Mouse (Mus musculus): ENCODE results near the gene Spata45. TPM values are rescaled to one million over a fixed set of nuclear protein-coding genes. Genes with fewer than 3 reads are reported as not detected.

Spata45 gene
- polyA plus RNA-seq, 1 experiment from 2014 or later: not detected

DNA sequence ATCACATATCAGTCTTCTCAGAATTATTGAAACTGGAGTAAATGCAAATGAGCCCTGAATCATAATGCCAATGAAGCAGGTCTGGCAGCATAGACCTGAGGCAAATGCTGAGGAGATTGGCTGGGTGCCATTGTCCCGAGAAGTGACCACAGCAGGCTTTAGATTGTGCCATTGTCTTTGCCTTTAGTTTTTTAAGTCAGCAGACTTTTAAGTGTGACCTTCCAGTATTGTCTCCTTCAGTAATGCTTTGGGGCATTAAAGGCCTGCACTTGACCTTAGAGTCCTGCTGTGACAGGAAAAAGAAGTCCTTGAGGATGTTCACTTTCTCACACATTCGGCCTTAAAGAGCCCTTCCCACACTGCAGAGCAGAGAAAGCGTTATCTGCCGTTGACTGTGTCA lies 33.8 kb downstream of the Spata45 start:
- no peak overlapping the region for H3K9ac ChIP-seq (replicated peaks; ENCODE audit: low read depth, low read length)
- no peak for ATAC-seq
- H3K9me3 ChIP-seq (ENCODE audit: control insufficient read depth, low read length): no peaks in the 10 kb centered on the region
- WGBS: 84% methylated on average over 4 of the region's 4 CpGs
- H3K36me3 ChIP-seq (ENCODE audit: control insufficient read depth, insufficient read depth): 0 out of 2 replicates have a peak, but pooled peaks cover 2% of the 10 kb centered on the region
- H3K27me3 ChIP-seq (replicated peaks; ENCODE audit: control insufficient read depth, insufficient read depth, low read length): no peaks in the 10 kb centered on the region
- H3K27ac ChIP-seq (ENCODE audit: low read length): no peak overlapping the region
- no peak overlapping the region for H3K4me2 ChIP-seq (ENCODE audit: low read length)
- no peaks in the 10 kb centered on the region for H3K4me1 ChIP-seq (replicated peaks; ENCODE audit: control insufficient read depth, insufficient read depth, low read length)
- no peak overlapping the region for H3K4me3 ChIP-seq (replicated peaks; ENCODE audit: low read length)

DNA sequence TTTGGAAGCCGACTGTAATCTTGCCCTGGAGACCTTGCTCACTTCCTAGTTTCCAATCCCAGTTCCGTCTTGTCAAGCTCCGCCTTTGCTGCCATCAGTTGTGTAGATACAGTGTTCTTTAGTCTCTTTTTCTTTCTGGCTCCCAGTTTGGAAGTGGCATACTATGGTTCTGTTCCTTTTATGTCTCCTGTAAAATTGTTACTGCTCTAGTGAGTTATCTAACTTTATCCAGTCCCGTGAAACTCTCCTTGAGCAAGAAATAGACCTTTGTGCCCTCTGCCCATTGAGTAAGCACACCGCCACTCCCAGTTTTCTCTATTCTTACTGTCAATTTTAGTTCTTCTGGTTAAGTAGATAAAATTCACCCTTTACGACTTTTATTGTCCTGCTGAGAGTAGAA lies 35.2 kb downstream of the Spata45 start:
- no peak overlapping the region for H3K9ac ChIP-seq (replicated peaks; ENCODE audit: low read depth, low read length)
- 0 out of 2 replicates have a peak, but pooled peaks cover 2% of the 10 kb centered on the region for H3K36me3 ChIP-seq (ENCODE audit: control insufficient read depth, insufficient read depth)
- no peaks in the 10 kb centered on the region for H3K9me3 ChIP-seq (ENCODE audit: control insufficient read depth, low read length)
- no peak overlapping the region for H3K4me2 ChIP-seq (ENCODE audit: low read length)
- no peaks in the 10 kb centered on the region for H3K27me3 ChIP-seq (replicated peaks; ENCODE audit: control insufficient read depth, insufficient read depth, low read length)
- no peak overlapping the region for H3K4me3 ChIP-seq (replicated peaks; ENCODE audit: low read length)
- no peak overlapping the region for H3K27ac ChIP-seq (ENCODE audit: low read length)
- H3K4me1 ChIP-seq (replicated peaks; ENCODE audit: control insufficient read depth, insufficient read depth, low read length): no peaks in the 10 kb centered on the region
- ATAC-seq: no peak
- WGBS: 92% methylated on average over 6 of the region's 6 CpGs

DNA sequence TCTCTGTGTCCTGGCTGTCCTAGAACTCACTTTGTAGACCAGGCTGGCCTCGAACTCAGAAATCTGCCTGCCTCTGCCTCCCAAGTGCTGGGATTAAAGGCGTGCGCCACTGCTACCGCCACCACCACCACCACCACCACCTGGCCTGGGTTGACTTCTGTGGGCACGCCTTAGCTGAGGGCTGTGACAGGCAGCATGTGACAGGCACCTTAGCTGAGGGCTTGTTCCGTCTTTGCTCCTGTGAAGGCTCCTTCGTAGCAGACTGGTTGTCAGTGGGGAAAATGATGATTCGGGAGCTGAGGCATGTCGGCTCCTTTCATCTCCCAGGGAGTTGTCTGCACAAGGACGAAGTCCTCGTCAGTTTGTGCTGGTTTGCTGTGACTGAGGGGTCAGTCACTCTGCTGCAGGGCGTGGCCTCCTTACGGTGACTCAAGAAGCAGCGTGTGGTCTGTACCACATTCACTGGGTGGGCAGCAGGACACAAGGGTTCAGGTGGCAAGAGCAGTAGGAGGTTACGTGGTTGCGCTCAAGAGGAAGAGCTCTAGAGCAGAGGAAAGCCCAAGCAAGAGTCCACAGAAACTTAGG lies 36.0 kb downstream of the Spata45 start:
- 93% methylated on average over 16 of the region's 16 CpGs for WGBS
- Histone ChIP-seq H3K9me3 (ENCODE audit: control insufficient read depth, low read length) (no peaks in the 10 kb centered on the region), H3K36me3 (ENCODE audit: control insufficient read depth, insufficient read depth) (0 out of 2 replicates have a peak, but pooled peaks cover 4% of the 10 kb centered on the region), H3K9ac (replicated peaks; ENCODE audit: low read depth, low read length) (no peak overlapping the region), H3K27ac (ENCODE audit: low read length) (no peak overlapping the region), H3K4me2 (ENCODE audit: low read length) (no peak overlapping the region), H3K27me3 (replicated peaks; ENCODE audit: control insufficient read depth, insufficient read depth, low read length) (no peaks in the 10 kb centered on the region), H3K4me3 (replicated peaks; ENCODE audit: low read length) (no peak overlapping the region), H3K4me1 (replicated peaks; ENCODE audit: control insufficient read depth, insufficient read depth, low read length) (no peaks in the 10 kb centered on the region)
- no peak for ATAC-seq

GRCm38 (mm10) chr1:191073001-191073400 lies 36.6 kb downstream of the Spata45 start:
- no peak overlapping the region for H3K4me3 ChIP-seq (replicated peaks; ENCODE audit: low read length)
- no peaks in the 10 kb centered on the region for H3K27me3 ChIP-seq (replicated peaks; ENCODE audit: control insufficient read depth, insufficient read depth, low read length)
- H3K9me3 ChIP-seq (ENCODE audit: control insufficient read depth, low read length): no peaks in the 10 kb centered on the region
- no peak overlapping the region for H3K27ac ChIP-seq (ENCODE audit: low read length)
- no peak overlapping the region for H3K4me2 ChIP-seq (ENCODE audit: low read length)
- no peak overlapping the region for H3K9ac ChIP-seq (replicated peaks; ENCODE audit: low read depth, low read length)
- no peak for ATAC-seq
- H3K36me3 ChIP-seq (ENCODE audit: control insufficient read depth, insufficient read depth): 0 out of 2 replicates have a peak, but pooled peaks cover 4% of the 10 kb centered on the region
- no peaks in the 10 kb centered on the region for H3K4me1 ChIP-seq (replicated peaks; ENCODE audit: control insufficient read depth, insufficient read depth, low read length)
- WGBS: 54% methylated on average over 6 of the region's 6 CpGs

DNA sequence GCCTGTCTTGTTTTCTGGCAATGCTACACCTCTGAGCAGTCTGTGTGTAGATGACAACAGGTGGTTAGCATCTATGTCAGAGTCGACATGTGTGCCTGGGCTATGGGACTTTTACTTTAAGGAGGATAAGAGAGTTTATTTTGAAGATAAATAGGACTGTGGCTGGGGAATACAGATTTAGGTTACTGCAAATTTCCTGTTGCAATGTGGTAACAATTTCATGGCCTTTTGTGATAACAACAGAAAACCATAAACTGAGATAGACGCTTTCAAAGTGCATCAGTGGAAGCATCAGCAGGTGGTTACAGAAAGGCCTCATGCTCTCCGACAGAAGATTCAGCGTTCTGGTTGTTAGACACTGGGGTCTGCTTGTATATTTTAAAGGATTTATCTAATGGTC lies 37.0 kb downstream of the Spata45 start:
- H3K4me2 ChIP-seq (ENCODE audit: low read length): no peak overlapping the region
- no peaks in the 10 kb centered on the region for H3K27me3 ChIP-seq (replicated peaks; ENCODE audit: control insufficient read depth, insufficient read depth, low read length)
- no peak for ATAC-seq
- no peak overlapping the region for H3K9ac ChIP-seq (replicated peaks; ENCODE audit: low read depth, low read length)
- H3K9me3 ChIP-seq (ENCODE audit: control insufficient read depth, low read length): no peaks in the 10 kb centered on the region
- H3K4me3 ChIP-seq (replicated peaks; ENCODE audit: low read length): no peak overlapping the region
- no peak overlapping the region for H3K27ac ChIP-seq (ENCODE audit: low read length)
- 90% methylated on average over 4 of the region's 4 CpGs for WGBS
- no peaks in the 10 kb centered on the region for H3K4me1 ChIP-seq (replicated peaks; ENCODE audit: control insufficient read depth, insufficient read depth, low read length)
- 0 out of 2 replicates have a peak, but pooled peaks cover 4% of the 10 kb centered on the region for H3K36me3 ChIP-seq (ENCODE audit: control insufficient read depth, insufficient read depth)

- H3K36me3 ChIP-seq (ENCODE audit: control insufficient read depth, insufficient read depth): 0 out of 2 replicates have a peak, but pooled peaks cover 4% of the 10 kb centered on the region
- 67% methylated on average over 10 of the region's 10 CpGs for WGBS
- 0 out of 2 replicates have a peak, but pooled peaks have one; percentile 15 for ATAC-seq
Measured at GRCm38 (mm10) chr1:191075199-191075883, 38.9 kb downstream of the Spata45 start.

DNA sequence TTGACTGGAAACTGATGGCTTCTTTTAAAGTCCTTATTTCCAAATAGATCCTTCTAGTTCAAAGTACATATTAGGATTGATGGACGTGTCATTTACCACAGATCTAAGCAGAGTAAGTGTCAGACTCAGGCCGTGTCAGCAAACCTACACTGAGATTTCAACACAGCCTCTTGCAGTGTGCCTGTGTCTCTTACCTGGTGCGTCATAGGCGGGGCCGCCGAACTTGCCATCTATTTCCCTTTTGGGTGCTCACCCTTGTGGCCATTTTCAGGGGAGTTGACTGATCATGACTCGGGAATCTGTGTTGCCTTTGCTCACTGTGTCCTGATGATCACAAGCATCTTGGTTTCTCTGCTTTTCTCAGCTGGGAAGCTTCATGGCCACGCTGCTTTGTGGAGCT lies 46.8 kb downstream of the Spata45 start:
- WGBS: 91% methylated on average over 8 of the region's 8 CpGs
- no peaks in the 10 kb centered on the region for H3K27me3 ChIP-seq (replicated peaks; ENCODE audit: control insufficient read depth, insufficient read depth, low read length)
- H3K4me2 ChIP-seq (ENCODE audit: low read length): no peak overlapping the region
- H3K4me3 ChIP-seq (replicated peaks; ENCODE audit: low read length): no peak overlapping the region
- ATAC-seq: no peak
- H3K36me3 ChIP-seq (ENCODE audit: control insufficient read depth, insufficient read depth): no peaks in the 10 kb centered on the region
- no peaks in the 10 kb centered on the region for H3K9me3 ChIP-seq (ENCODE audit: control insufficient read depth, low read length)
- no peak overlapping the region for H3K27ac ChIP-seq (ENCODE audit: low read length)
- no peaks in the 10 kb centered on the region for H3K4me1 ChIP-seq (replicated peaks; ENCODE audit: control insufficient read depth, insufficient read depth, low read length)
- H3K9ac ChIP-seq (replicated peaks; ENCODE audit: low read depth, low read length): no peak overlapping the region

More at GRCm38 (mm10) chr1:191075199-191075883, 38.9 kb downstream of the Spata45 start:
- Histone ChIP-seq H3K9me3 (ENCODE audit: control insufficient read depth, low read length) (no peaks in the 10 kb centered on the region), H3K9ac (replicated peaks; ENCODE audit: low read depth, low read length) (no peak overlapping the region), H3K4me3 (replicated peaks; ENCODE audit: low read length) (no peak overlapping the region), H3K4me2 (ENCODE audit: low read length) (no peak overlapping the region), H3K27ac (ENCODE audit: low read length) (no peak overlapping the region), H3K4me1 (replicated peaks; ENCODE audit: control insufficient read depth, insufficient read depth, low read length) (no peaks in the 10 kb centered on the region), H3K27me3 (replicated peaks; ENCODE audit: control insufficient read depth, insufficient read depth, low read length) (no peaks in the 10 kb centered on the region)

- H3K4me3 ChIP-seq (replicated peaks; ENCODE audit: low read length): no peak overlapping the region
- no peak overlapping the region for H3K4me2 ChIP-seq (ENCODE audit: low read length)
- no peaks in the 10 kb centered on the region for H3K27me3 ChIP-seq (replicated peaks; ENCODE audit: control insufficient read depth, insufficient read depth, low read length)
- H3K9me3 ChIP-seq (ENCODE audit: control insufficient read depth, low read length): no peaks in the 10 kb centered on the region
- no peaks in the 10 kb centered on the region for H3K36me3 ChIP-seq (ENCODE audit: control insufficient read depth, insufficient read depth)
- no peaks in the 10 kb centered on the region for H3K4me1 ChIP-seq (replicated peaks; ENCODE audit: control insufficient read depth, insufficient read depth, low read length)
- 71% methylated on average over 5 of the region's 5 CpGs for WGBS
- ATAC-seq: no peak
- H3K27ac ChIP-seq (ENCODE audit: low read length): no peak overlapping the region
- no peak overlapping the region for H3K9ac ChIP-seq (replicated peaks; ENCODE audit: low read depth, low read length)
Measured at GRCm38 (mm10) chr1:191084951-191085559, 48.6 kb downstream of the Spata45 start.

DNA sequence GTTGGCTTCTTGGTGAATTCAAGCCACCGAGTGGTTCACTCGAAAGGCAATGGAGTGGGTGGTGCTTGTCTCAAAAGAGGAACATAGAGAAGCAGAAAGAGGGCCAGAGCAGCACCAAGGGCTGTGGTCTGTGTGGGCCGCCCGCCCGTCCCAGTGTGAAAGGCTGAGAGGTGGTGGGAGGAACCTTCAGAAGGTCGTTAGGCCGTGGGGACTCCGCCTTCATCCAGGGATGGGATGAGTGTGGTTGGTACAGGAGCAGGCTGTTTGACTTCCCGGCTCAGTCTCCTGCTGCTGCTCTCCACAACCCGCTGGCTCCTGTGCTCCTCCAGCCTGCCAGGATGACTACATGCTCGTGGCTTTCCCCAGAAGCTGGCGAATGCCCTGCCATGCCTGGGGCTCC lies 49.2 kb downstream of the Spata45 start:
- 75% methylated on average over 12 of the region's 12 CpGs for WGBS
- H3K27me3 ChIP-seq (replicated peaks; ENCODE audit: control insufficient read depth, insufficient read depth, low read length): no peaks in the 10 kb centered on the region
- ATAC-seq: no peak
- H3K4me2 ChIP-seq (ENCODE audit: low read length): no peak overlapping the region
- no peak overlapping the region for H3K9ac ChIP-seq (replicated peaks; ENCODE audit: low read depth, low read length)
- no peaks in the 10 kb centered on the region for H3K36me3 ChIP-seq (ENCODE audit: control insufficient read depth, insufficient read depth)
- no peaks in the 10 kb centered on the region for H3K9me3 ChIP-seq (ENCODE audit: control insufficient read depth, low read length)
- H3K4me3 ChIP-seq (replicated peaks; ENCODE audit: low read length): no peak overlapping the region
- H3K27ac ChIP-seq (ENCODE audit: low read length): no peak overlapping the region
- no peaks in the 10 kb centered on the region for H3K4me1 ChIP-seq (replicated peaks; ENCODE audit: control insufficient read depth, insufficient read depth, low read length)
